Mouse (Mus musculus) heart, postnatal 36 days (tissue): ENCODE measurements around the gene Cdkn3. TPM values are rescaled to one million over a fixed set of nuclear protein-coding genes. Genes with fewer than 3 reads are reported as not detected.
"Not testable (repeated sequence)": the region's sequence is repeated elsewhere in the genome, so short reads cannot be mapped to it uniquely, and the experiment has no call there.

ENCODE experiments used
- DNase-seq, 2 experiments: peaks; one replicate each; pipeline ENCODE4 v3.0.0; 2021 to 2022
- intact Hi-C: fragments of 180-260 bp; cut with DNase I; formaldehyde crosslinking; loops from one replicate; pipeline ENCODE4 v1.15.1; 2025
- total RNA-seq, 2 experiments: library from RNA; stranded (reverse); gene quantifications; 2 replicates each; pipeline ENCODE4 v1.2.3; 2021

The Cdkn3 gene
- 1 to 10 TPM in 1 of 2 experiments, under 1 TPM in 1; 0.78 to 1.5 TPM for total RNA-seq

- peak; percentile 90 to 91 for DNase-seq
- intact Hi-C loops: no loop called here
Measured at GRCm38 (mm10) chr14:46760355-46761029, at the start of gene Cdkn3. Cdkn3 (plus strand) TSS chr14:46760541.

- intact Hi-C loops: no loop called here
- DNase-seq: no peak
Measured at GRCm38 (mm10) chr14:46718483-46718922, 41.8 kb upstream of the Cdkn3 start.

GRCm38 (mm10) chr14:46722031-46722430, 38.3 kb upstream of the Cdkn3 start:
- intact Hi-C loops: loop anchor here (2.0 to 10.0 kb wide), 2 partner anchors 847 to 949 kb away; no protein-coding TSS in a partner anchor

GRCm38 (mm10) chr14:46723828-46724227, 36.5 kb upstream of the Cdkn3 start:
- no peak for DNase-seq
- intact Hi-C loops: loop anchor here (1.0 to 10.0 kb wide), 4 partner anchors 155 to 951 kb away; no protein-coding TSS in a partner anchor

More at GRCm38 (mm10) chr14:46722031-46722430, 38.3 kb upstream of the Cdkn3 start:
- DNase-seq: peak; percentile 26 to 32

- intact Hi-C loops: loop anchor here (1.0 to 10.0 kb wide), 3 partner anchors 156 to 850 kb away; no protein-coding TSS in a partner anchor
Measured at GRCm38 (mm10) chr14:46724941-46725340, 35.4 kb upstream of the Cdkn3 start.

GRCm38 (mm10) chr14:46725743-46726142, 34.6 kb upstream of the Cdkn3 start:
- intact Hi-C loops: loop anchor here (2.0 to 10.0 kb wide), 2 partner anchors 157 to 851 kb away; no protein-coding TSS in a partner anchor
- peak in 1 of 2 experiments; percentile 30 for DNase-seq

More at GRCm38 (mm10) chr14:46724941-46725340, 35.4 kb upstream of the Cdkn3 start:
- DNase-seq: no peak

GRCm38 (mm10) chr14:46734262-46734661, 26.1 kb upstream of the Cdkn3 start:
- intact Hi-C loops: no loop called here
- peak in 1 of 2 experiments; percentile 20 for DNase-seq

GRCm38 (mm10) chr14:46734761-46735455, 25.4 kb upstream of the Cdkn3 start:
- intact Hi-C loops: no loop called here
- peak in 1 of 2 experiments; percentile 10 for DNase-seq

GRCm38 (mm10) chr14:46736366-46736765, 24.0 kb upstream of the Cdkn3 start:
- no peak for DNase-seq
- intact Hi-C loops: no loop called here

GRCm38 (mm10) chr14:46737346-46737745, 23.0 kb upstream of the Cdkn3 start:
- intact Hi-C loops, DNase-seq: not testable (repeated sequence)

- intact Hi-C loops: no loop called here
- DNase-seq: no peak
Measured at GRCm38 (mm10) chr14:46742674-46743073, 17.7 kb upstream of the Cdkn3 start.

GRCm38 (mm10) chr14:46745413-46745812, 14.9 kb upstream of the Cdkn3 start:
- DNase-seq: no peak
- intact Hi-C loops: no loop called here

- DNase-seq, intact Hi-C loops: not testable (repeated sequence)
Measured at GRCm38 (mm10) chr14:46754371-46754770, 6.0 kb upstream of the Cdkn3 start.

GRCm38 (mm10) chr14:46755851-46756250, 4.5 kb upstream of the Cdkn3 start:
- DNase-seq: no peak
- intact Hi-C loops: no loop called here

- no peak for DNase-seq
- intact Hi-C loops: no loop called here
Measured at GRCm38 (mm10) chr14:46757736-46758135, 2.6 kb upstream of the Cdkn3 start.

- intact Hi-C loops: no loop called here
- DNase-seq: no peak
Measured at GRCm38 (mm10) chr14:46759970-46760354, 379 bp upstream of the Cdkn3 start.

- intact Hi-C loops: no loop called here
- no peak for DNase-seq
Measured at GRCm38 (mm10) chr14:46761186-46761585, 845 bp downstream of the Cdkn3 start.

- no peak for DNase-seq
- intact Hi-C loops: no loop called here
Measured at GRCm38 (mm10) chr14:46767116-46767515, 6.8 kb downstream of the Cdkn3 start.

- intact Hi-C loops: no loop called here
- DNase-seq: no peak
Measured at GRCm38 (mm10) chr14:46770036-46770435, 9.7 kb downstream of the Cdkn3 start.

GRCm38 (mm10) chr14:46778756-46779155, 18.4 kb downstream of the Cdkn3 start:
- intact Hi-C loops: no loop called here
- DNase-seq: no peak

- intact Hi-C loops: no loop called here
- no peak for DNase-seq
Measured at GRCm38 (mm10) chr14:46779217-46779616, 18.9 kb downstream of the Cdkn3 start.
